Mouse (Mus musculus) forebrain, embryonic 14.5 days (tissue): ENCODE data around the gene Me1. TPM values are rescaled to one million over a fixed set of nuclear protein-coding genes. Genes with fewer than 3 reads are reported as not detected.
A peak's percentile ranks its signal among the peaks of the same experiment; 100 is the strongest.

Experiments used
- ATAC-seq: fragments of 200-750 bp; cut with Nextera tagmentation; 2 replicates; pipeline ENCODE4 v1.8.0; 2017; ENCODE audit warnings: mild to moderate bottlenecking, moderate library complexity
- DNase-seq: peaks from one replicate; pipeline ENCODE4 v3.0.0-alpha.2; 2015; ENCODE audit warnings: low spot score
- H3K27ac ChIP-seq: fragments of 300-500 bp; sonication (generic); 2 replicates; pipeline ENCODE4 v1.5.1; 2014; ENCODE audit warnings: low read depth, mild to moderate bottlenecking, control low read depth, low read length, moderate library complexity
- H3K27me3 ChIP-seq: fragments of 300-500 bp; sonication (generic); replicated peaks from 2 replicates; pipeline ENCODE4 v1.6.1; 2014; ENCODE audit warnings: low read length, control low read depth, mixed read lengths; ENCODE audit not compliant: control insufficient read depth, insufficient read depth
- H3K36me3 ChIP-seq: fragments of 300-500 bp; sonication (generic); 2 replicates; pipeline ENCODE4 v1.6.1; 2014; ENCODE audit warnings: low read length, control low read depth; ENCODE audit not compliant: control insufficient read depth, insufficient read depth
- H3K4me1 ChIP-seq: fragments of 300-500 bp; sonication (generic); 2 replicates; pipeline ENCODE4 v1.6.1; 2014; ENCODE audit warnings: antibody characterized with exemption, low read length, control low read depth; ENCODE audit not compliant: control insufficient read depth, insufficient read depth
- H3K4me2 ChIP-seq: fragments of 300-500 bp; sonication (generic); 2 replicates; pipeline ENCODE4 v1.6.1; 2014; ENCODE audit warnings: mild to moderate bottlenecking, control low read depth, low read length
- H3K4me3 ChIP-seq: fragments of 300-500 bp; sonication (generic); 2 replicates; pipeline ENCODE4 v1.5.1; 2014; ENCODE audit warnings: low read depth, low read length, control low read depth
- H3K9ac ChIP-seq: fragments of 300-500 bp; sonication (generic); 2 replicates; pipeline ENCODE4 v1.6.1; 2014; ENCODE audit warnings: mild to moderate bottlenecking, low read length, control low read depth, moderate library complexity
- H3K9me3 ChIP-seq: fragments of 300-500 bp; sonication (generic); replicated peaks from 2 replicates; pipeline ENCODE4 v1.6.1; 2016; ENCODE audit warnings: low read length, control low read depth, mixed read lengths; ENCODE audit not compliant: control insufficient read depth
- WGBS: fragments of 180-500 bp; shearing (Covaris S2); extraction: QIAGEN DNeasy Blood & Tissue Kit; methylation state at CpG from one replicate; pipeline ENCODE4 v1.1.7; 2014; 5-methylcytosine and 5-hydroxymethylcytosine counted together
- polyA plus RNA-seq: library from polyadenylated mRNA; unstranded; fragments of >200 nt; fragmentation: Nextera tagmentation; extraction: Ambion mirVana; gene quantifications from 2 replicates; pipeline ENCODE4 v1.2.1, GENCODE M21; 2014

The Me1 gene
- polyA plus RNA-seq, 1 experiment from 2014 or later: 13.8 TPM

- no peak overlapping the region for H3K27ac ChIP-seq
- peaks cover 3% of the 10 kb centered on the region; the same call in 1 of the 2 replicates for H3K4me1 ChIP-seq
- H3K4me2 ChIP-seq: no peak overlapping the region
- H3K9ac ChIP-seq: no peak overlapping the region
- no peak overlapping the region for H3K4me3 ChIP-seq
- H3K36me3 ChIP-seq: no peaks in the 10 kb centered on the region
- WGBS: 95% methylated on average over 3 of the region's 3 CpGs
- no peak for ATAC-seq
- DNase-seq: no peak
- no peaks in the 10 kb centered on the region for H3K9me3 ChIP-seq
- no peaks in the 10 kb centered on the region for H3K27me3 ChIP-seq
Observed at GRCm38 (mm10) chr9:86729811-86730210, 34.1 kb upstream of the Me1 start.

- Histone ChIP-seq H3K9me3 (no peaks in the 10 kb centered on the region), H3K4me2 (no peak overlapping the region), H3K9ac (no peak overlapping the region), H3K27ac (no peak overlapping the region), H3K4me3 (no peak overlapping the region), H3K4me1 (peaks cover 3% of the 10 kb centered on the region; the same call in 1 of the 2 replicates), H3K36me3 (no peaks in the 10 kb centered on the region), H3K27me3 (no peaks in the 10 kb centered on the region)
- no peak for DNase-seq
- ATAC-seq: no peak
- WGBS: 58% methylated on average over 1 of the region's 1 CpGs
Observed at GRCm38 (mm10) chr9:86729084-86729483, 33.3 kb upstream of the Me1 start.

GRCm38 (mm10) chr9:86728214-86728814, 32.6 kb upstream of the Me1 start:
- H3K4me2 ChIP-seq: no peak overlapping the region
- H3K36me3 ChIP-seq: no peaks in the 10 kb centered on the region
- DNase-seq: no peak
- H3K4me1 ChIP-seq: peaks cover 3% of the 10 kb centered on the region; the same call in 1 of the 2 replicates
- no peak overlapping the region for H3K4me3 ChIP-seq
- no peak overlapping the region for H3K27ac ChIP-seq
- no peaks in the 10 kb centered on the region for H3K27me3 ChIP-seq
- no peak for ATAC-seq
- no peaks in the 10 kb centered on the region for H3K9me3 ChIP-seq
- WGBS: 67% methylated on average over 10 of the region's 10 CpGs
- H3K9ac ChIP-seq: no peak overlapping the region

- DNase-seq (peak; percentile 7), ATAC-seq (peak; percentile 45)
- WGBS: 65% methylated on average over 5 of the region's 5 CpGs
- Histone ChIP-seq H3K4me3 (no peak overlapping the region), H3K4me1 (peaks cover 3% of the 10 kb centered on the region; the same call in 1 of the 2 replicates), H3K36me3 (no peaks in the 10 kb centered on the region), H3K9me3 (no peaks in the 10 kb centered on the region), H3K27me3 (no peaks in the 10 kb centered on the region), H3K27ac (no peak overlapping the region), H3K9ac (no peak overlapping the region), H3K4me2 (no peak overlapping the region)
Observed at GRCm38 (mm10) chr9:86726381-86726720, 30.6 kb upstream of the Me1 start.

- 9% methylated on average over 7 of the region's 7 CpGs for WGBS
- peak; percentile 78 for DNase-seq
- no peaks in the 10 kb centered on the region for H3K27me3 ChIP-seq
- no peaks in the 10 kb centered on the region for H3K9me3 ChIP-seq
- H3K9ac ChIP-seq: no peak overlapping the region
- no peak overlapping the region for H3K4me2 ChIP-seq
- no peak overlapping the region for H3K4me3 ChIP-seq
- H3K4me1 ChIP-seq: peaks cover 3% of the 10 kb centered on the region; the same call in 1 of the 2 replicates
- peak overlapping the region; percentile 28; the same call in 1 of the 2 replicates for H3K27ac ChIP-seq
- no peaks in the 10 kb centered on the region for H3K36me3 ChIP-seq
- ATAC-seq: peak; percentile 88
Observed at GRCm38 (mm10) chr9:86725604-86726380, 30.0 kb upstream of the Me1 start.

GRCm38 (mm10) chr9:86725066-86725465, 29.3 kb upstream of the Me1 start:
- 0 out of 2 replicates have a peak overlapping the region, but pooled peaks have one; percentile 28 for H3K27ac ChIP-seq
- H3K36me3 ChIP-seq: no peaks in the 10 kb centered on the region
- DNase-seq: no peak
- no peaks in the 10 kb centered on the region for H3K9me3 ChIP-seq
- no peak overlapping the region for H3K9ac ChIP-seq
- H3K4me2 ChIP-seq: no peak overlapping the region
- no peak overlapping the region for H3K4me3 ChIP-seq
- H3K4me1 ChIP-seq: peaks cover 3% of the 10 kb centered on the region; the same call in 1 of the 2 replicates
- H3K27me3 ChIP-seq: no peaks in the 10 kb centered on the region
- 90% methylated on average over 4 of the region's 4 CpGs for WGBS
- no peak for ATAC-seq

GRCm38 (mm10) chr9:86720794-86721193, 25.0 kb upstream of the Me1 start:
- DNase-seq: no peak
- H3K9me3 ChIP-seq: no peaks in the 10 kb centered on the region
- no peaks in the 10 kb centered on the region for H3K36me3 ChIP-seq
- no peak overlapping the region for H3K4me2 ChIP-seq
- no peak overlapping the region for H3K4me3 ChIP-seq
- no peak overlapping the region for H3K9ac ChIP-seq
- WGBS: 89% methylated on average over 2 of the region's 2 CpGs
- ATAC-seq: no peak
- H3K4me1 ChIP-seq: no peaks in the 10 kb centered on the region
- no peak overlapping the region for H3K27ac ChIP-seq
- H3K27me3 ChIP-seq: no peaks in the 10 kb centered on the region

GRCm38 (mm10) chr9:86720227-86720626, 24.5 kb upstream of the Me1 start:
- 90% methylated on average over 5 of the region's 5 CpGs for WGBS
- no peaks in the 10 kb centered on the region for H3K9me3 ChIP-seq
- no peak overlapping the region for H3K4me3 ChIP-seq
- no peak for DNase-seq
- no peaks in the 10 kb centered on the region for H3K27me3 ChIP-seq
- no peaks in the 10 kb centered on the region for H3K36me3 ChIP-seq
- no peak overlapping the region for H3K4me2 ChIP-seq
- H3K4me1 ChIP-seq: no peaks in the 10 kb centered on the region
- ATAC-seq: no peak
- H3K9ac ChIP-seq: no peak overlapping the region
- no peak overlapping the region for H3K27ac ChIP-seq

GRCm38 (mm10) chr9:86717119-86717518, 21.4 kb upstream of the Me1 start:
- H3K4me3 ChIP-seq: no peak overlapping the region
- H3K27ac ChIP-seq: no peak overlapping the region
- no peaks in the 10 kb centered on the region for H3K4me1 ChIP-seq
- no peak for DNase-seq
- no peaks in the 10 kb centered on the region for H3K9me3 ChIP-seq
- H3K9ac ChIP-seq: no peak overlapping the region
- H3K4me2 ChIP-seq: no peak overlapping the region
- ATAC-seq: no peak
- 84% methylated on average over 5 of the region's 5 CpGs for WGBS
- no peaks in the 10 kb centered on the region for H3K36me3 ChIP-seq
- no peaks in the 10 kb centered on the region for H3K27me3 ChIP-seq
